Mouse (Mus musculus): ENCODE data around the gene Tent5c. TPM values are rescaled to one million over a fixed set of nuclear protein-coding genes. Genes with fewer than 3 reads are reported as not detected.

Gene Tent5c
- total RNA-seq, 2 experiments from 2014 or later: 22.5 to 29.8 TPM

GRCm38 (mm10) chr3:100409280-100409679, 79.8 kb downstream of the Tent5c start:
- intact Hi-C loops (cut with DNase I): no loop called here
- no peak for DNase-seq

- intact Hi-C loops (cut with DNase I): no loop called here
- DNase-seq: no peak
These were observed 80.6 kb downstream of the Tent5c start for GRCm38 (mm10) chr3:100408351-100409043.

GRCm38 (mm10) chr3:100402656-100403055, 86.5 kb downstream of the Tent5c start:
- intact Hi-C loops (cut with DNase I): no loop called here
- DNase-seq: no peak

Other genes starting within 250 kb of the Tent5c start
- gene Man1a2, start 196.2 kb upstream of the Tent5c start, total RNA-seq (2021): 10 to 100 TPM; 44.2 to 51.9 TPM

Measured in heart, postnatal 36 days (tissue).